Mouse (Mus musculus) lung, postnatal 14 days (tissue): ENCODE measurements at regions not wholly inside any gene's neighbourhood (a gene's known extent, or its start where the extent isn't known, plus 50 kb on each side); places are given as distances from the start of the nearest gene placed in this dataset.

Experiments
- DNase-seq: peaks from one replicate; pipeline ENCODE4 v3.0.0; 2021

DNA sequence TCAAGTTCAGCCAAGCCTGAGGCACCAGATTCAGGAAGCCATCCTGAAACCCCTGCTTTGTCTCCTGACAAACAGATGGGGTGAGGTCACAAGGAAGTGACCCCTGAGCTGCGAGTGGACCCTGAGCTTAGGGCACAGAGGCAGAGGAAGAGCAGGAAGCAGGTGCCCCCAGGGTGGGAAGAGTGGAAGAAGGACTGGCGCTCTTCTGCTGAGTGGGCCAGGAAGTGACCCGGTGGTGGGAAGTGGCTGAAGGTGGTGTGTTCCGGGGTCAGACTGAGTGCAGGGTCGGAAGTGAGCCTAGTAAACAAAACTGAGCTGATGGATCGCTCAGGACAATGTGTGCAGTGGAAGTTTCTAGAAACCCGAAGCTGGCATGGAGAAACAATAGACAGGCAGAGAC is 57.2 kb upstream of the Unc5b start:
- DNase-seq = peak; percentile 7

DNA sequence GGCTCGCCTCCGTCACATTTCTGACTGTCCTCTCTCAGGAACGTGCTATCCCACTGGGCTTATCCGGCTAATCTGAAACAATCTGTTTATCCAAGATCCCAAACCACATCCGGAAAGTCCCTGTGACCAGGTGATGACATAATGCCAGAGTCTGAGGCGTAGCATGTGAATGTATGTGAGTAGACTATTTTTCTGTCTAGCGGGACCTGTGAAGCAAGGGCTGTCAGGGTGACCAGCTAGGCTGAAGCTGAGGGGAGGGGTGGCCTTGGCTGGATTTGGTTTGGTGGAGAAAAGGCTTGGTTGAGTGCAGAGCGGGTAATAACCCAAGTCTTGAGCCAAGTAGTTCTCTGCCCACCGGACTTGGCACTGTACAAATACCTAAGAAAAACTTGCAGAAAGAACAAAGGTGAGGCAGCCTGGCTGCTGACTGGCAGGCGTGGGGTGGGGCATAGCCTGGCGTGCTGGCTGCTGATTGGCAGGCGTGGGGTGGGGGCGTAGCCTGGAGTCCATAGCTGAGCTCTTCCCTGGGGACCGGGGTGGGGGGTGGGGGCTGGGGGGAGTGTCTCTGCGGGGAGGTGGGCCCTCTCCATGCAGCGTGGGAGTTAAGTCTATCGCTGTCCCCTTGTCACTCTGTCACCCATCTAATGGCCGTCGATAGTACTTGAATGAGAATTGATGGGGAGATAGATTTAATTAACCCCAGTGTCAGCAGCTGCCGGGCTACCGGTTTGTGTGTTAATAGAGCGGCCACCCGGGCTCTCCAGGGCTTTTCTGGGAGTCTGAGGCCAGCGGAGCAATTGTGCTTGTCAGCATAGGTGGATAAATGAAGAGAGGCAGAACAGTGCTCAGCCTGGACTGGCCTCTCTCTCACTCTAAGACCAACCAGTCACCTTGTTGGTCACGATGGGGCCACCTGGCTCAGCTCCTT is 54.2 kb upstream of the Unc5b start:
- no peak for DNase-seq

DNA sequence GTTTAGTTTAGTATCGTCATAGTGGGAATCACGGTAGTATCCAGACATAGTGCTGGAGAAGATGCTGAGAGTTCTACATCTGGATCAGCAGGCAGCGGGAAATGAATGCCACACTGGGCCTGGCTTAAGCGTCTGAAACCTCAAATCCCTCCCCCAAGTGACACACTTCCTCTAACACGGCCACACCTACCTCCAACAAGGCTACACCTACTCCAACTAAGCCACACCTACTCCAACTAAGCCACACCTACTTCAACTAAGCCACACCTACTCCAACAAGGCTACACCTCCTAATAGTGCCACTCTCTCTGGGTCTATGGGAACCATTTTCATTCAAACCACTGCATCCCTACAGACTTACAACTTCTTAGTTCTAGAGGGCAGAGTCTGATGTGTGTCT is 53.4 kb upstream of the Unc5b start:
- DNase-seq = no peak
